Mouse (Mus musculus): ENCODE data around the gene Btnl9.
"Not testable (repeated sequence)": the region's sequence is repeated elsewhere in the genome, so short reads cannot be mapped to it uniquely, and the experiment has no call there.

The Btnl9 gene

GRCm38 (mm10) chr11:49176047-49176779, 10.7 kb downstream of the Btnl9 start:
- not testable (repeated sequence) for DNase-seq (ENCODE audit: low read depth, low spot score)

GRCm38 (mm10) chr11:49175345-49175744, 11.6 kb downstream of the Btnl9 start:
- DNase-seq (ENCODE audit: low read depth, low spot score), result no peak

- no peak for DNase-seq (ENCODE audit: low read depth, low spot score)
These were observed 16.4 kb downstream of the Btnl9 start for GRCm38 (mm10) chr11:49170576-49170975.

- no peak for DNase-seq (ENCODE audit: low read depth, low spot score)
These were observed 17.9 kb downstream of the Btnl9 start for GRCm38 (mm10) chr11:49168839-49169611.

GRCm38 (mm10) chr11:49156821-49157814, 29.8 kb downstream of the Btnl9 start:
- DNase-seq (ENCODE audit: low read depth, low spot score), result no peak

GRCm38 (mm10) chr11:49154077-49154476, 32.9 kb downstream of the Btnl9 start, which contains the start of gene Olfr1394:
TSS of gene Olfr1394 (plus strand) at chr11:49154377.
- no peak for DNase-seq (ENCODE audit: low read depth, low spot score)

GRCm38 (mm10) chr11:49141974-49142373, 45.0 kb downstream of the Btnl9 start, which contains the start of gene Olfr1395:
TSS of gene Olfr1395 (plus strand) at chr11:49142274.
- DNase-seq (ENCODE audit: low read depth, low spot score), result no peak

- no peak for DNase-seq (ENCODE audit: low read depth, low spot score)
These were observed 62.8 kb downstream of the Btnl9 start for GRCm38 (mm10) chr11:49124169-49124568.

GRCm38 (mm10) chr11:49119635-49120034, 67.3 kb downstream of the Btnl9 start:
- no peak for DNase-seq (ENCODE audit: low read depth, low spot score)
